ENCODE assay signal across 36 mouse cellular contexts in genomic region chr6:56934366-56934765, GRCm38 (mm10). TPM values are rescaled to one million over a fixed set of nuclear protein-coding genes. Genes with fewer than 3 reads are reported as not detected.
A peak's percentile ranks its signal among the peaks of the same experiment; 100 is the strongest.
DNase-seq lines count a peak whose midpoint lies in the region; ATAC-seq and TF ChIP-seq lines count a peak whose summit lies in the region.
"Had no signal": no experiment of that assay in that cellular context is flagged by ENCODE, and none has a peak within 500 bp of the region (broad histone marks: within the 10 kb centered on the region; RNA-seq: fewer than 3 reads in every experiment).

No protein-coding gene starts in this region.

- no peak for TF ChIP-seq CTCF in CH12.LX (conservative IDR thresholded peaks at IDR 0.05 in 1 of 2, IDR thresholded peaks at IDR 0.05 in 1 of 2; ENCODE audit: low read depth in 2 of 2, low read length in 2 of 2)

- ATAC-seq in hematopoietic stem cell, adult 5-6 weeks (replicated peaks in 1 of 2; ENCODE audit: insufficient read depth in 1 of 2, low FRiP score in 2 of 2, low TSS enrichment in 1 of 2, low read depth in 1 of 2, poor library complexity in 2 of 2, severe bottlenecking in 2 of 2): peak; percentile 56 to 62
- ATAC-seq: forebrain, embryonic 13.5 days; forebrain, embryonic 16.5 days; intestine, postnatal 0 days; Patski had no signal

- no peak overlapping the region for H3K27ac ChIP-seq in CH12.LX (ENCODE audit: insufficient read depth, low read depth)
- H3K27ac ChIP-seq: embryonic facial prominence, embryonic 10.5 days; embryonic facial prominence, embryonic 13.5 days; forebrain, embryonic 10.5 days; forebrain, embryonic 13.5 days; hindbrain, embryonic 12.5 days; hindbrain, embryonic 15.5 days had no signal

- TF ChIP-seq EP300 in CH12.LX (IDR thresholded peaks at IDR 0.05; ENCODE audit: low read length): no peak; the same call in 1 of the 2 replicates

- no peaks in the 10 kb centered on the region for H3K36me3 ChIP-seq in CH12.LX (replicated peaks in 1 of 2; ENCODE audit: control insufficient read depth in 1 of 2, insufficient read depth in 1 of 2, low read length in 1 of 2)
- H3K36me3 ChIP-seq: embryonic facial prominence, embryonic 10.5 days; embryonic facial prominence, embryonic 13.5 days; forebrain, embryonic 10.5 days; hindbrain, embryonic 12.5 days; hindbrain, embryonic 15.5 days had no signal

- no peaks in the 10 kb centered on the region for H3K9me3 ChIP-seq in CH12.LX (replicated peaks; ENCODE audit: low read length)
- H3K9me3 ChIP-seq: embryonic facial prominence, embryonic 10.5 days; embryonic facial prominence, embryonic 13.5 days; forebrain, embryonic 10.5 days; forebrain, embryonic 13.5 days; hindbrain, embryonic 12.5 days; hindbrain, embryonic 15.5 days had no signal

- TF ChIP-seq RAD21 in CH12.LX (IDR thresholded peaks at IDR 0.05; ENCODE audit: low read depth, low read length): no peak

- peak overlapping the region; percentile 71; the same call in 1 of the 2 replicates for H3K4me2 ChIP-seq in CH12.LX (ENCODE audit: insufficient read depth, low read depth, poor library complexity, severe bottlenecking)
- H3K4me2 ChIP-seq: embryonic facial prominence, embryonic 13.5 days; forebrain, embryonic 13.5 days; heart, embryonic 11.5 days; hindbrain, embryonic 12.5 days; hindbrain, embryonic 15.5 days had no signal

- DNase-seq in 3T3-L1 (ENCODE audit: low read depth, low spot score) (peak; percentile 30), CH12.LX (ENCODE audit: extremely low read depth) (peak; percentile 21), NIH3T3 (ENCODE audit: low read depth) (peak; percentile 14)
- DNase-seq in layer of hippocampus, adult 18-20 months (ENCODE audit: low spot score in 2 of 2): no peak
- DNase-seq in ovary, adult 18-20 months (ENCODE audit: low spot score): no peak
- DNase-seq in lung, postnatal 25 days (ENCODE audit: low spot score): no peak
- no peak for DNase-seq in gastrocnemius, postnatal 4 days (ENCODE audit: low spot score in 2 of 2)
- DNase-seq: adrenal gland, adult 2 months; adrenal gland, postnatal 14 days; cerebellum, adult 11 months; cerebellum, adult 2 months; cerebellum, adult 9-11 months; cerebellum, postnatal 25 days; embryo, embryonic 11 days; gastrocnemius, postnatal 10 days; gastrocnemius, postnatal 36 days; heart, adult 11 months; heart, postnatal 4 days had no signal

- H3K27me3 ChIP-seq in CH12.LX (replicated peaks): peaks cover 2% of the 10 kb centered on the region
- H3K27me3 ChIP-seq: embryonic facial prominence, embryonic 13.5 days; forebrain, embryonic 13.5 days; hindbrain, embryonic 12.5 days; hindbrain, embryonic 15.5 days; Patski had no signal

- H3K4me1 ChIP-seq in CH12.LX (ENCODE audit: control insufficient read depth in 1 of 2, insufficient read depth in 2 of 2): peaks cover 0 to 3% of the 10 kb centered on the region in 2 experiments; a peak in 1 of 4 replicates
- H3K4me1 ChIP-seq: embryonic facial prominence, embryonic 10.5 days; embryonic facial prominence, embryonic 13.5 days; forebrain, embryonic 10.5 days; forebrain, embryonic 13.5 days; hindbrain, embryonic 12.5 days; hindbrain, embryonic 15.5 days had no signal

- no peak overlapping the region for H3K9ac ChIP-seq in CH12.LX (ENCODE audit: insufficient read depth, low read depth)
- H3K9ac ChIP-seq: embryonic facial prominence, embryonic 13.5 days; forebrain, embryonic 13.5 days; hindbrain, embryonic 12.5 days; hindbrain, embryonic 15.5 days had no signal

- no peak for TF ChIP-seq POLR2A in CH12.LX (IDR thresholded peaks at IDR 0.05; ENCODE audit: low read depth, low read length)

- no peaks in the 10 kb centered on the region for H3K79me2 ChIP-seq in CH12.LX (replicated peaks; ENCODE audit: control insufficient read depth, extremely low read depth, insufficient read depth, poor library complexity, severe bottlenecking)

- dilution Hi-C loops in CH12.LX (cut with MboI; ENCODE audit: extremely low pct_ligation_motif_present, extremely low pct_unique_long_range_greater_than_20kb, low sequenced_read_pairs): no loop called here

- in situ Hi-C loops in CH12.LX (cut with MboI; ENCODE audit: low pct_ligation_motif_present, low pct_unique_long_range_greater_than_20kb, low sequenced_read_pairs): no loop called here

- no peak overlapping the region for H3K4me3 ChIP-seq in CH12.LX (replicated peaks in 1 of 3; ENCODE audit: low read depth in 2 of 3, low read length in 2 of 3, poor library complexity in 1 of 3)
- H3K4me3 ChIP-seq: embryonic facial prominence, embryonic 10.5 days; embryonic facial prominence, embryonic 13.5 days; forebrain, embryonic 10.5 days; forebrain, embryonic 13.5 days; hindbrain, embryonic 12.5 days; hindbrain, embryonic 15.5 days had no signal

TF ChIP-seq in CH12.LX, 34 proteins besides CTCF, POLR2A, EP300 and RAD21:
- TF ChIP-seq BHLHE40 (IDR thresholded peaks at IDR 0.05; ENCODE audit: low read depth, low read length) (peak; percentile 73), KAT2A (IDR thresholded peaks at IDR 0.05; ENCODE audit: insufficient replicate concordance, low read length) (no peak), CHD2 (IDR thresholded peaks at IDR 0.05; ENCODE audit: low read length) (no peak), IRF4 (IDR thresholded peaks at IDR 0.05; ENCODE audit: low read depth, low read length) (0 out of 2 replicates have a peak, but pooled peaks have one; percentile 28), USF2 (conservative IDR thresholded peaks at IDR 0.05; ENCODE audit: low read depth, low read length) (no peak)

RNA-seq across cellular contexts. Expression of gene Vmn1r4, which starts 10.6 kb away (rescaled TPM):
- total RNA-seq in CH12.LX (2012; rRNA removed) (0.25 and 0.29 TPM in 2 replicates), CH12.LX (2014; rRNA removed) (0.11 and 0.41 TPM in 2 replicates)
- polyA plus RNA-seq in CH12.LX (2012; ENCODE audit: insufficient read length, low read depth): 0.11 and 0.12 TPM in 2 replicates
- total RNA-seq in hematopoietic stem cell, adult 5-6 weeks (2017): 1.1 and 1.4 TPM in 2 replicates
- under 1 TPM; 0.20 to 0.43 TPM for total RNA-seq in layer of hippocampus, adult 18-20 months (2021)
- under 1 TPM; 0.13 to 0.61 TPM for total RNA-seq in gastrocnemius, postnatal 4 days (2021)

RNA-seq across cellular contexts. Expression of gene Nt5c3, which starts 10.6 kb away (rescaled TPM):
- total RNA-seq in CH12.LX (2012; rRNA removed) (23.7 and 23.8 TPM in 2 replicates), CH12.LX (2014; rRNA removed) (82.4 and 82.5 TPM in 2 replicates)
- 36.5 and 38.7 TPM in 2 replicates for polyA plus RNA-seq in CH12.LX (2012; ENCODE audit: insufficient read length, low read depth)
- 91.3 and 103 TPM in 2 replicates for total RNA-seq in hematopoietic stem cell, adult 5-6 weeks (2017)
- 10 to 100 TPM; 38.2 to 38.6 TPM for total RNA-seq in layer of hippocampus, adult 18-20 months (2021)
- 10 to 100 TPM; 44.7 to 58.6 TPM for total RNA-seq in gastrocnemius, postnatal 4 days (2021)

RNA-seq across cellular contexts. Expression of gene Vmn1r5, which starts 35.7 kb away (rescaled TPM):
- total RNA-seq in CH12.LX (2012; rRNA removed): not detected in 2 replicates
- total RNA-seq in CH12.LX (2014; rRNA removed): not detected in 2 replicates
- polyA plus RNA-seq in CH12.LX (2012; ENCODE audit: insufficient read length, low read depth): not detected in 2 replicates
- total RNA-seq in hematopoietic stem cell, adult 5-6 weeks (2017): not detected in 2 replicates
- total RNA-seq in layer of hippocampus, adult 18-20 months (2021): not detected
- not detected for total RNA-seq in gastrocnemius, postnatal 4 days (2021)
- total RNA-seq: adrenal gland, adult 2 months; adrenal gland, postnatal 14 days; adrenal gland, postnatal 4 days; gastrocnemius, adult 18-20 months; gastrocnemius, postnatal 10 days; gastrocnemius, postnatal 36 days; heart, adult 8-10 months; heart, postnatal 4 days had no signal
- polyA plus RNA-seq: adrenal gland, adult 2 months; cerebellum, adult 2 months; cortical plate, adult 2 months; embryonic facial prominence, embryonic 10.5 days; embryonic facial prominence, embryonic 13.5 days; forebrain, embryonic 10.5 days; forebrain, embryonic 13.5 days; forebrain, embryonic 16.5 days; heart, embryonic 11.5 days; heart, embryonic 14.5 days; heart, postnatal 0 days; hindbrain, embryonic 12.5 days; hindbrain, embryonic 15.5 days; intestine, embryonic 14.5 days; intestine, postnatal 0 days; Patski had no signal

Comparison
In these comparisons a context has a peak if more than half of its experiments do, and no peak if none do; other contexts are left out.
1. DNase-seq: peak in 3T3-L1 (single experiment), CH12.LX (single experiment) and NIH3T3 (single experiment); none in layer of hippocampus, adult 18-20 months (0 of 2), ovary, adult 18-20 months (single experiment), lung, postnatal 25 days (single experiment) and gastrocnemius, postnatal 4 days (0 of 2).